Mouse (Mus musculus) liver, embryonic 18 days (tissue): ENCODE data around the gene Rnf212. TPM values are rescaled to one million over a fixed set of nuclear protein-coding genes. Genes with fewer than 3 reads are reported as not detected.

Experiments
- polyA plus RNA-seq: library from polyadenylated mRNA; depleted of rRNA; stranded (reverse); fragments of >200 nt; gene quantifications from 2 replicates; pipeline ENCODE4 v1.2.3, GENCODE M21; 2012; rRNA removed

Gene Rnf212
- 1.2 and 2.3 TPM in 2 replicates for polyA plus RNA-seq

DNA sequence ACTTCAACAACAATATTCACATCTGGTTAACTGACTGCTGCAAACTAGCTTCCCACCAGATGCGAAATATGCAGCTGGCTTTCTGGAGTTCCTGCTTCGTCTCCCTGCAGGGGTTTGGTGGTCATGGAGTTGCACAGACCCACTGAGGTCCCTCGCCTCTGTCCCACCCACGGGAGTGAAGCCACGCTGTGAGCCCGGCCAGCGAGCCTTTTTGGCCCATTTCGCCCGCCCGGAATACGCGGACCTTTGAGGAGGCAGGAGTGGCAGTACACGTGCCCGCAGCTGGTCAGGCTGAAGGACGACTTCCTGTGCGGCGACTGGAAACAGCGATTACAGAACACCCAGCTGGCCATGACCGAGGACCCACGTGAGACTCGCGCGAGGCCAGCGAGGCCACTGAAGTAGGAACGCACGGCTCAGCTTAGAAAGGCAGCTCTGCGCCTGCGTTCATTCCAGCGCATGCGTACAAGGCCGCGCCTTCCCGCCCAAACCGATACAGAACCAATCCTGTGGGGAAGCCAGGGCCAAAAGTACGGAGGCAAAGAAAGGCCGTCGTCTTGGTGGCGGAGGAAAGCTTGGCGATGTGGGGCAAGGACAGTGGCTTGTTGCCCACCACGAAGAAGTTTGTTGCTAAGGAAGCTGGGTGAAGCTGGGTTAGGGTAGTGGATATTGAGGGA lies at the start of gene Rnf212:
Rnf212 (minus strand) TSS at position 353 of the 677 bp plus-strand sequence.

GRCm38 (mm10) chr5:108808750-108809149 lies 34.0 kb upstream of the Rnf212 start, which contains the start of gene Vmn2r8:
TSS of gene Vmn2r8 (minus strand) at chr5:108808850.

GRCm38 (mm10) chr5:108795263-108795662 lies 20.5 kb upstream of the Rnf212 start, which contains the start of gene Tmed11:
TSS of gene Tmed11 (minus strand) at chr5:108795363.

GRCm38 (mm10) chr5:108692271-108692670 lies 82.5 kb downstream of the Rnf212 start, which contains the start of gene Fgfrl1:
TSS of gene Fgfrl1 (plus strand) at chr5:108692382.

Other genes with a start within 250 kb of the Rnf212 start
- gene Cplx1, start 225.0 kb downstream of the Rnf212 start, polyA plus RNA-seq: 0.01 TPM in 2 replicates
- 20.4 and 23.1 TPM in 2 replicates for gene Gak, start 145.2 kb downstream of the Rnf212 start, polyA plus RNA-seq
- 7.3 and 7.5 TPM in 2 replicates for gene Tmem175, start 145.2 kb downstream of the Rnf212 start, polyA plus RNA-seq
- 3.8 and 5.2 TPM in 2 replicates for gene Idua, start 114.7 kb downstream of the Rnf212 start, polyA plus RNA-seq
- 7.9 and 8.5 TPM in 2 replicates for gene Dgkq, start 105.3 kb downstream of the Rnf212 start, polyA plus RNA-seq
- 19.4 and 24.4 TPM in 2 replicates for gene Slc26a1, start 99.4 kb downstream of the Rnf212 start, polyA plus RNA-seq
- 8.3 and 8.5 TPM in 2 replicates for gene Fgfrl1, start 82.6 kb downstream of the Rnf212 start, polyA plus RNA-seq
- gene Tmed11, start 20.4 kb upstream of the Rnf212 start, polyA plus RNA-seq: not detected in 2 replicates
- not detected in 2 replicates for gene Vmn2r8, start 33.9 kb upstream of the Rnf212 start, polyA plus RNA-seq
- gene Vmn2r9, start 77.6 kb upstream of the Rnf212 start, polyA plus RNA-seq: not detected in 2 replicates
- not detected in 2 replicates for gene Vmn2r10, start 231.5 kb upstream of the Rnf212 start, polyA plus RNA-seq